Mouse (Mus musculus) mouse trophoblast stem cell (cell line): ENCODE results near the gene Galnt15.
"Not testable (repeated sequence)": the region's sequence is repeated elsewhere in the genome, so short reads cannot be mapped to it uniquely, and the experiment has no call there.

ENCODE experiments used
- in situ Hi-C, 2 experiments: fragments of 300-500 bp; cut with MseI, MboI; formaldehyde crosslinking; loops; 2 replicates in 1 of 2; 3 replicates in 1 of 2; pipeline ENCODE4 v1.15.1; 2025

Gene Galnt15

GRCm38 (mm10) chr14:32086226-32086625 is 57.4 kb downstream of the Galnt15 start:
- in situ Hi-C loops, result no loop called here

- in situ Hi-C loops, result not testable (repeated sequence)
These were observed 58.9 kb downstream of the Galnt15 start for GRCm38 (mm10) chr14:32087584-32088248.

- in situ Hi-C loops, result no loop called here
These were observed 62.3 kb downstream of the Galnt15 start for GRCm38 (mm10) chr14:32091124-32091523.

- in situ Hi-C loops, result no loop called here
These were observed 62.9 kb downstream of the Galnt15 start for GRCm38 (mm10) chr14:32091704-32092103.

- in situ Hi-C loops, result no loop called here
These were observed 64.2 kb downstream of the Galnt15 start for GRCm38 (mm10) chr14:32093018-32093417.

- in situ Hi-C loops, result no loop called here
These were observed 64.8 kb downstream of the Galnt15 start for GRCm38 (mm10) chr14:32093500-32094117.

GRCm38 (mm10) chr14:32095646-32096045 is 66.9 kb downstream of the Galnt15 start:
- in situ Hi-C loops, result no loop called here

GRCm38 (mm10) chr14:32096740-32097139 is 68.0 kb downstream of the Galnt15 start:
- in situ Hi-C loops, result no loop called here

- in situ Hi-C loops, result no loop called here
These were observed 68.9 kb downstream of the Galnt15 start for GRCm38 (mm10) chr14:32097691-32098090.

GRCm38 (mm10) chr14:32098951-32099350 is 70.2 kb downstream of the Galnt15 start:
- in situ Hi-C loops, result no loop called here

- in situ Hi-C loops, result no loop called here
These were observed 74.8 kb downstream of the Galnt15 start for GRCm38 (mm10) chr14:32103556-32103955.

GRCm38 (mm10) chr14:32105663-32106062 is 76.9 kb downstream of the Galnt15 start:
- in situ Hi-C loops, result no loop called here

- in situ Hi-C loops, result no loop called here
These were observed 78.1 kb downstream of the Galnt15 start for GRCm38 (mm10) chr14:32106911-32107310.
